In genomic region chr7:28440739-28441138, GRCm38 (mm10) we compare ENCODE assay signal across 10 mouse cellular contexts. TPM values are rescaled to one million over a fixed set of nuclear protein-coding genes. Genes with fewer than 3 reads are reported as not detected.
DNase-seq lines count a peak whose midpoint lies in the region; ATAC-seq and TF ChIP-seq lines count a peak whose summit lies in the region.
"Had no signal": no experiment of that assay in that cellular context is flagged by ENCODE, and none has a peak within 500 bp of the region (broad histone marks: within the 10 kb centered on the region; RNA-seq: fewer than 3 reads in every experiment).

No protein-coding gene starts in this region.

- H3K4me2 ChIP-seq in midbrain, postnatal 0 days (ENCODE audit: low read depth, low read length, poor library complexity, severe bottlenecking): no peak overlapping the region
- H3K4me2 ChIP-seq: embryonic facial prominence, embryonic 13.5 days; neural tube, embryonic 12.5 days had no signal

- peaks cover 8% of the 10 kb centered on the region; the same call in 1 of the 2 replicates for H3K27me3 ChIP-seq in G1E (ENCODE audit: insufficient read depth, low read length)
- no peaks in the 10 kb centered on the region for H3K27me3 ChIP-seq in thymus, adult 2 months (ENCODE audit: control insufficient read depth, insufficient read depth, low read length)
- no peaks in the 10 kb centered on the region for H3K27me3 ChIP-seq in midbrain, postnatal 0 days (ENCODE audit: insufficient read depth, low read length)

- no peak overlapping the region for H3K9ac ChIP-seq in midbrain, postnatal 0 days (replicated peaks; ENCODE audit: low read length, poor library complexity, severe bottlenecking)
- H3K9ac ChIP-seq: embryonic facial prominence, embryonic 13.5 days; neural tube, embryonic 12.5 days had no signal

- DNase-seq in A20 (ENCODE audit: low read depth, low spot score) (peak; percentile 82), G1E (ENCODE audit: low spot score) (peak; percentile 64)
- DNase-seq in lung, postnatal 14 days: peak; percentile 59
- DNase-seq in thymus, adult 2 months: peak; percentile 85
- DNase-seq in midbrain, postnatal 0 days (ENCODE audit: low spot score): no peak
- no peak for DNase-seq in layer of hippocampus, adult 9-10 months (ENCODE audit: low spot score)
- DNase-seq in layer of hippocampus, postnatal 25 days (ENCODE audit: extremely low spot score in 1 of 2, low spot score in 1 of 2): no peak

- no peak for TF ChIP-seq CTCF in G1E (IDR thresholded peaks at IDR 0.05; ENCODE audit: low read depth, low read length)
- TF ChIP-seq CTCF in thymus, adult 2 months (IDR thresholded peaks at IDR 0.05; ENCODE audit: borderline replicate concordance, control insufficient read depth, extremely low read depth, insufficient read depth, low read length, poor library complexity): no peak
- TF ChIP-seq CTCF in midbrain, postnatal 0 days (IDR thresholded peaks at IDR 0.05): no peak; the same call in 1 of the 2 replicates

- peak overlapping the region; percentile 97 for H3K27ac ChIP-seq in thymus, adult 2 months (ENCODE audit: control insufficient read depth, insufficient read depth, low read length)
- H3K27ac ChIP-seq in midbrain, postnatal 0 days (ENCODE audit: low read depth, low read length): no peak overlapping the region
- H3K27ac ChIP-seq: embryonic facial prominence, embryonic 13.5 days; neural tube, embryonic 12.5 days had no signal

- no peak for ATAC-seq in G1E (ENCODE audit: extremely low read depth, insufficient number of reproducible peaks, low FRiP score, poor library complexity, severe bottlenecking)
- peak; percentile 51 for ATAC-seq in inflammation-experienced regulatory T-cells, adult 6 months
- ATAC-seq in midbrain, postnatal 0 days (ENCODE audit: low FRiP score): no peak

- peak; percentile 91 for TF ChIP-seq POLR2A in thymus, adult 2 months (IDR thresholded peaks at IDR 0.05; ENCODE audit: control insufficient read depth, extremely low read depth, insufficient read depth, low read length, poor library complexity)

- H3K4me3 ChIP-seq in G1E (ENCODE audit: low read depth, low read length): peak overlapping the region; percentile 31
- H3K4me3 ChIP-seq in thymus, adult 2 months (ENCODE audit: control insufficient read depth, insufficient read depth, low read length): peak overlapping the region; percentile 89
- H3K4me3 ChIP-seq in midbrain, postnatal 0 days (ENCODE audit: low read depth, low read length): no peak overlapping the region
- H3K4me3 ChIP-seq: embryonic facial prominence, embryonic 13.5 days; neural tube, embryonic 12.5 days had no signal

- peaks cover 35% of the 10 kb centered on the region for H3K4me1 ChIP-seq in G1E (ENCODE audit: insufficient read depth, low read depth, low read length)
- H3K4me1 ChIP-seq in thymus, adult 2 months (replicated peaks; ENCODE audit: control insufficient read depth, insufficient read depth, low read length): peaks cover 23% of the 10 kb centered on the region
- H3K4me1 ChIP-seq in midbrain, postnatal 0 days (ENCODE audit: insufficient read depth, low read length): no peaks in the 10 kb centered on the region

- 0% methylated on average over 2 of the region's 2 CpGs for WGBS in thymus, adult 2 months
- 57% methylated on average over 2 of the region's 2 CpGs for WGBS in midbrain, postnatal 0 days

- H3K36me3 ChIP-seq in G1E (replicated peaks): peaks cover 5% of the 10 kb centered on the region
- H3K36me3 ChIP-seq in thymus, adult 2 months (ENCODE audit: control insufficient read depth, insufficient read depth, low read length): peaks cover 17% of the 10 kb centered on the region; the same call in 1 of the 2 replicates
- H3K36me3 ChIP-seq in midbrain, postnatal 0 days (ENCODE audit: insufficient read depth, low read length): no peaks in the 10 kb centered on the region
- H3K36me3 ChIP-seq: embryonic facial prominence, embryonic 13.5 days; neural tube, embryonic 12.5 days had no signal

- no peaks in the 10 kb centered on the region for H3K9me3 ChIP-seq in G1E (replicated peaks)
- no peaks in the 10 kb centered on the region for H3K9me3 ChIP-seq in midbrain, postnatal 0 days (ENCODE audit: low read length)
- H3K9me3 ChIP-seq: embryonic facial prominence, embryonic 13.5 days; neural tube, embryonic 12.5 days had no signal

RNA-seq across cellular contexts. Expression of gene Gmfg, which starts 3.5 kb away (rescaled TPM):
- total RNA-seq in G1E (2014; fragmentation: Nextera tagmentation) (38.5 and 40.1 TPM in 2 replicates), G1E (2017) (249 and 272 TPM in 2 replicates)
- polyA plus RNA-seq in G1E (2012): 7.9 and 8.4 TPM in 2 replicates
- 100 to 1,000 TPM; 470 to 850 (median 500) TPM for polyA plus RNA-seq in inflammation-experienced regulatory T-cells, adult 6 months (2017; shearing (Covaris generic))
- polyA plus RNA-seq in thymus, adult 2 months (2012; rRNA removed): 180 and 194 TPM in 2 replicates
- 4.3 TPM in 1 of 2 replicates, not detected in the other for total RNA-seq in midbrain, postnatal 0 days (2014; rRNA removed)
- 3.4 and 4.0 TPM in 2 replicates for polyA plus RNA-seq in midbrain, postnatal 0 days (2015; fragmentation: Nextera tagmentation; extraction: Ambion mirVana)
- 1 to 10 TPM; 1.3 to 2.3 TPM for total RNA-seq in layer of hippocampus, postnatal 25 days (2021)

RNA-seq across cellular contexts. Expression of gene Lrfn1, which starts 11.0 kb away (rescaled TPM):
- total RNA-seq in G1E (2014; fragmentation: Nextera tagmentation) (not detected in 2 replicates), G1E (2017) (0.11 TPM in 1 of 2 replicates, not detected in the other)
- 0.02 and 0.03 TPM in 2 replicates for polyA plus RNA-seq in G1E (2012)
- polyA plus RNA-seq in inflammation-experienced regulatory T-cells, adult 6 months (2017; shearing (Covaris generic)): under 1 TPM in 1 of 3 experiments, not detected in 2; 0.17 TPM
- 7.6 and 9.1 TPM in 2 replicates for polyA plus RNA-seq in thymus, adult 2 months (2012; rRNA removed)
- 132 and 137 TPM in 2 replicates for total RNA-seq in midbrain, postnatal 0 days (2014; rRNA removed)
- polyA plus RNA-seq in midbrain, postnatal 0 days (2015; fragmentation: Nextera tagmentation; extraction: Ambion mirVana): 18.4 and 20.6 TPM in 2 replicates
- total RNA-seq in layer of hippocampus, postnatal 25 days (2021): 10 to 100 TPM; 74.1 to 76.7 TPM

RNA-seq across cellular contexts. Expression of gene Paf1, which starts 48.0 kb away (rescaled TPM):
- 66.6 and 68.5 TPM in 2 replicates for total RNA-seq in G1E (2014; fragmentation: Nextera tagmentation)
- 69.1 and 96.2 TPM in 2 replicates for total RNA-seq in G1E (2017)
- 103 and 170 TPM in 2 replicates for polyA plus RNA-seq in G1E (2012)
- polyA plus RNA-seq in inflammation-experienced regulatory T-cells, adult 6 months (2017; shearing (Covaris generic)): 10 to 100 TPM; 46.2 to 59.4 (median 51.8) TPM
- polyA plus RNA-seq in thymus, adult 2 months (2012; rRNA removed): 146 and 182 TPM in 2 replicates
- 80.3 and 84.2 TPM in 2 replicates for total RNA-seq in midbrain, postnatal 0 days (2014; rRNA removed)
- 89.3 and 90.0 TPM in 2 replicates for polyA plus RNA-seq in midbrain, postnatal 0 days (2015; fragmentation: Nextera tagmentation; extraction: Ambion mirVana)
- 10 to 100 TPM; 63.0 to 69.3 TPM for total RNA-seq in layer of hippocampus, postnatal 25 days (2021)

RNA-seq across cellular contexts. Expression of gene Med29, which starts 48.2 kb away (rescaled TPM):
- total RNA-seq in G1E (2014; fragmentation: Nextera tagmentation): 15.4 and 21.9 TPM in 2 replicates
- 17.7 and 21.0 TPM in 2 replicates for total RNA-seq in G1E (2017)
- polyA plus RNA-seq in G1E (2012): 11.2 and 14.8 TPM in 2 replicates
- 10 to 100 TPM; 26.2 to 33.0 (median 32.5) TPM for polyA plus RNA-seq in inflammation-experienced regulatory T-cells, adult 6 months (2017; shearing (Covaris generic))
- polyA plus RNA-seq in thymus, adult 2 months (2012; rRNA removed): 56.0 and 65.3 TPM in 2 replicates
- total RNA-seq in midbrain, postnatal 0 days (2014; rRNA removed): 30.7 and 37.9 TPM in 2 replicates
- polyA plus RNA-seq in midbrain, postnatal 0 days (2015; fragmentation: Nextera tagmentation; extraction: Ambion mirVana): 41.6 and 43.2 TPM in 2 replicates
- total RNA-seq in layer of hippocampus, postnatal 25 days (2021): 10 to 100 TPM; 19.3 to 22.0 TPM

Comparison
In these comparisons a context has a peak if more than half of its experiments do, and no peak if none do; other contexts are left out.
1. DNase-seq: peak in A20 (single experiment), G1E (single experiment), lung, postnatal 14 days (single experiment) and thymus, adult 2 months (single experiment); none in midbrain, postnatal 0 days (single experiment), layer of hippocampus, adult 9-10 months (single experiment) and layer of hippocampus, postnatal 25 days (0 of 2).
2. RNA of gene Gmfg, which starts 3.5 kb away (polyA plus RNA-seq): 470 to 850 TPM in inflammation-experienced regulatory T-cells, adult 6 months and 180 to 194 TPM in thymus, adult 2 months; 7.9 to 8.4 TPM in G1E and 3.4 to 4.0 TPM in midbrain, postnatal 0 days; every median in the first group is over 10 times any median in the second.